In genomic region chr6:21740606-21741005, GRCm38 (mm10) we compare ENCODE assay signal across 17 mouse cellular contexts.
"Had no signal": no experiment of that assay in that cellular context is flagged by ENCODE, and none has a peak within 500 bp of the region (broad histone marks: within the 10 kb centered on the region; RNA-seq: fewer than 3 reads in every experiment).

No protein-coding gene starts in this region.

- H3K27ac ChIP-seq: limb, embryonic 10.5 days; limb, embryonic 13.5 days; liver, embryonic 12.5 days; liver, embryonic 15.5 days; stomach, embryonic 15.5 days had no signal

- H3K9ac ChIP-seq: limb, embryonic 13.5 days; liver, embryonic 12.5 days; liver, embryonic 15.5 days; stomach, embryonic 15.5 days had no signal

- DNase-seq: kidney, adult 18-20 months; kidney, adult 9 months; layer of hippocampus, postnatal 36 days; liver; lung, adult 18-20 months; lung, postnatal 4 days; midbrain, embryonic 14.5 days; right cerebral cortex, postnatal 25 days; spleen, adult 18-20 months; thymus, postnatal 25 days had no signal

- H3K4me3 ChIP-seq: limb, embryonic 10.5 days; limb, embryonic 13.5 days; liver, embryonic 12.5 days; liver, embryonic 15.5 days; stomach, embryonic 15.5 days had no signal

- ATAC-seq: intestine, embryonic 16.5 days; liver, embryonic 12.5 days had no signal

- H3K9me3 ChIP-seq: limb, embryonic 10.5 days; limb, embryonic 13.5 days; liver, embryonic 12.5 days; liver, embryonic 15.5 days; stomach, embryonic 15.5 days had no signal

- H3K36me3 ChIP-seq: limb, embryonic 10.5 days; limb, embryonic 13.5 days; liver, embryonic 12.5 days; liver, embryonic 15.5 days; stomach, embryonic 15.5 days had no signal

- H3K4me2 ChIP-seq: limb, embryonic 13.5 days; liver, embryonic 12.5 days; liver, embryonic 15.5 days; midbrain, embryonic 11.5 days; stomach, embryonic 15.5 days had no signal

- H3K4me1 ChIP-seq: limb, embryonic 10.5 days; limb, embryonic 13.5 days; liver, embryonic 12.5 days; liver, embryonic 15.5 days; stomach, embryonic 15.5 days had no signal

- H3K27me3 ChIP-seq: liver, embryonic 12.5 days; liver, embryonic 15.5 days; stomach, embryonic 15.5 days had no signal
